Mouse (Mus musculus) bone marrow macrophage, adult 2 months (primary cell): ENCODE data around the gene Itga11.

Source experiments
- CTCF ChIP-seq: IDR thresholded peaks from 2 replicates; pipeline ENCODE4 v1.5.1; 2012; ENCODE audit warnings: low read depth, mild to moderate bottlenecking, low read length, moderate library complexity
- POLR2A ChIP-seq: IDR thresholded peaks from 2 replicates; pipeline ENCODE4 v1.6.1; 2012; ENCODE audit warnings: mild to moderate bottlenecking, low read depth, low read length, borderline replicate concordance

DNA sequence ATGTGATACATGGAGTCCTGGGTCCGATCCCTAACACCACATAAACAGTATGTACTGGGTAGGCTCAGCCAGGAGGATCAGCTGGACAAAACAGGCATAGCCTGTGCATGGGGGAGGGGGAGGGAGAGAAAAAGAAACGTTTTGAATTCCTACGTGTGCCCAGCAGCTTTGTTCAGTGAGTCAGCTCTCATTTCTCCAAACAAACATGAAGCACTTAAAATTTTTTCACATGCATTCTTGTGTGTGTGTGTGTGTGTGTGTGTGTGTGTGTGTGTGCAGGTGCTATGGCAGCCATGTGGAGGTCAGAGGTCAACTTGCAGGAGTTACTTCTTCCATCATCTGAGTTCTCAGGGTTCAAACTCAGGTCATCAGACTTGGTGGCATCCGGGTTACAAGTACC lies 97.8 kb downstream of the Itga11 start:
- no peak for TF ChIP-seq POLR2A
- no peak for TF ChIP-seq CTCF
